Mouse (Mus musculus): Measurements from ENCODE around the gene Rufy4. TPM values are rescaled to one million over a fixed set of nuclear protein-coding genes. Genes with fewer than 3 reads are reported as not detected.

Gene Rufy4
- total RNA-seq (2023), result not detected

DNA sequence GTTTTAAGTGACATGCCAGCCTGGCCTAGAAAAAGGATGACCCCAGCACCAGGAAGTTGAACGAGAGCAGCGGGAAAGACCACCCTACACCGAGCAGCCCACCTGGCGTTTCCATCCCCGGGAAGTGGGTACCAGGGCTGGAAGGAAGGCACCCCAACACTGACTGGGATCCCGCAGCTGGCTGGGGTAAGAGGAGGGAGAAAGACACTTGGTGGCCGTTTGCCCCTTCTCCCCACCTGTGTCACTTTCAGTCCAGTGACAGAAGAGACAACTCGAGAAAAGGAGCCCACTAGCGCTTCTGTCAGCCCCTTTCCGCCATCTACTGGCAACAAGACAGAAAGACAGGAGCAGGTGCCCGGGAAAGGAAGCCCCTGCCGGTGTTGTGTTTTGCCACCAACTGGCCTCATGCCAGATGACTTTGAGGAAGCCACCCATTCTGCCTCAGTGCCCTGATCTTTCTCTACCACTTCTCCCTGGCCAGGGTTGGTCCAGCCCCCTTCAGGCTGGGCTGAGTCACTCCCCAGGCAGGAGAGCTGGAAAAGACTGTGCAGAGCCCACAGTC is at the start of gene Rufy4:
Rufy4 (plus strand) TSS at position 551 of the 562 bp plus-strand sequence.

DNA sequence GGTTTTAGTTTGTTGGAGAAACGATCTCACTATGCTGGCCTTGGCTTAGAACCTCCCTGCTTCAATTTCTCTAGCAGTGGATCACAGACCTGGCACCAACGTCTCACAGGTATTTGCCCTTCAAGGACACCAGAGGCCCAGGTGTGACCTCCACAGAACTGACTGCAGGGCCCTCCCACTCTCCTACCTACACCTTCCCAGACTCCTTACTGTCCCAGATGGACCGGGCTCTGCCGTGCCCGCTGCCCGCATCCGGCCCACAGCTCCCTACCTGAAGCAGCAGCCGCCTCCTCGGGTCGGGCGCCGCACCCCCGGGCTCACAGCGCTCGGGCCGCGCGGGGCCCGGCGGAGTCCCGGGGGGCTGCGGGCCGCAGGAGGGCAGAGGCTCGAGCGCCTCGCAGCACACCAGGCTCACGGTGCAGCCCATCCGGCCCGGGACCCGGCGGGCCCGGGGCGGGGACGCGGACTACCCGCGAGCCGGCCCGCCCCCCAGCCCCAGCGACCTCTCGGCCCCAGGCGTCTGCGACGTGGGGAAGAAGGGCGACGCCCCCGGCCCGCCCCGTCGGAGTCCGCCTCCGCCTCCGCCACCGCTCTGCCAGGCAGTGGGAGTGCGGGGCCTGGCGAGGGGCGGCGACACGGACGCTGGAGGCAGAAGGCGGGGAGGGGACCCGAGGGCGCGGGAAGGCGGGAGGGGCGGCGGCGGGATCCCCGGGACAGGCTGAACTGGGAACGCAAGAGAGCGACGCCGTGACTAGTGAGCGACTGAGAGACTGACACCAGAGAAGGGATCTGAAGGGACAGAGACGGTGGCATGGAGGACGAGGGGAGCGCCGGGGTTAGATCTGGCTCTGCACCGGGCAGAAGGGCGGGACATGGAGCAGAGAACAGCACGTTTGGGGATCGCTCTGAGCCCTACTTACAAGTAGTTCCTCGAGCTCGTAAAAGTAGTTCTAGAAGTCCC is 1.0 kb upstream of the Rufy4 start, which contains the start of gene Tns1:
Tns1 (minus strand) TSS at position 429 of the 961 bp plus-strand sequence.

DNA sequence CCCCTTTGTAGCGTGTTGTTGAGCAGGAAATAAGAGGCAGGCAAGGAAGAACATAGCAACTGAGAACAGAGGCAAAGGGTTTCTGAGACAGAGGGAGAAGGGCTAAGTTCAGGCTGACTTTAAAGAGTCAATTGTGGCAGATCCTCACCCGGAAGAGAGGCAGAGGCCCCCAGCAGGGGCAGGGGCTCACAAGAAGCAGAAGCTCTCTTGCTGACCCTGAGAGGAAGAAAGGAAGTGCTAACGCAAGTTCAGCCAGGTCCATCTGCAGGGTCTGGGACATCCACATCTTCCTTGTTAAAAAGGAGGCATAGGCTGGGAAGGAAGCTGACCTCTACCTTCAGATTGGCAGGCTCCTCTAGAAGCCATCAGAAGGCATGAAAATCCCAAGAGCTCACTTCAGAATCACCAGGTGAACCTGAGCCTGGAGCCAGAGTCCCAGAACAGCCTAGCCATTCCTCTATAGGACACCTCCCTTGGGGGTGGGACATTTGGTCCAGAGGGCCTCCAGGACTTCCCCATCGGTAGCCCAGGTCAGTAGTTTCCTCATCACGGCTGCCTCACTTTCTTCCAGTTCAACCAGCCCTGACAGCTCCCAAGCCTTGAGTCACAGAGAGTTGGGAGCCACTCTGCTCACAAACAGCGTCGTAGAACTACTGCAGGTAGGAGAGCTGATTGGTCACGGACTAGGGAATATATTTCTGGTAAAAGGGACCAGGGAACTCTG is 28.3 kb downstream of the Rufy4 start, which contains the start of gene Cxcr2:
Cxcr2 (plus strand) TSS at position 529 of the 724 bp plus-strand sequence.

DNA sequence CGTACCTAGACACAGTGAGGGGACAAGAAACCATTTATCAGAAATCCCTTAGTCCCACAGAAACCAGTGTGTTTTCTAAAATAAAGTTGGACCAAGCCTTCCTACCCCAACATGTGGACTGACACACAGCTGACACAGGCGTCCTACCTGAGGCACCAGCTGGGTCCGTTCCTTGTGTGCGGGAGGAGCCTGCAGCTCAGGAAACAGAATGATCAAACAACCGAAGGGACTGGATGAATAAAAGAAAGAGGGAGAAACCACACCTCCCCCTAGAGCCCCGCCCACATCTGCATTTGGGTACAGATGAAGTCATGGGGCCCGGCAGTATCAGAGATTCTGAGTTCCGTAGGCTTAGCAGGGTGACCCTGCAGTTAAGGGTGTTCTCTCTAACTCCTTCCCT is 69.1 kb downstream of the Rufy4 start, which contains the start of gene Cxcr1:
Cxcr1 (minus strand) TSS at position 187 of the 400 bp plus-strand sequence.

Other genes with a start within 250 kb of the Rufy4 start
- gene Tns1, start 1.1 kb upstream of the Rufy4 start, total RNA-seq (2023), result 1 to 10 TPM; 3.3 to 8.2 TPM
- under 1 TPM in 1 of 2 experiments, not detected in 1; 0.30 TPM for gene Cxcr2, start 28.4 kb downstream of the Rufy4 start, total RNA-seq (2023)
- gene Cxcr1, start 69.1 kb downstream of the Rufy4 start, total RNA-seq (2023), result not detected
- gene Arpc2, start 110.5 kb downstream of the Rufy4 start, total RNA-seq (2023), result 100 to 1,000 TPM; 427 to 429 TPM
- gene Gpbar1, start 153.0 kb downstream of the Rufy4 start, total RNA-seq (2023), result 1 to 10 TPM; 2.1 to 2.3 TPM
- gene Aamp, start 159.2 kb downstream of the Rufy4 start, total RNA-seq (2023), result 100 to 1,000 TPM; 120 to 124 TPM
- gene Pnkd, start 159.4 kb downstream of the Rufy4 start, total RNA-seq (2023), result 10 to 100 TPM; 20.0 to 23.6 TPM
- gene Tmbim1, start 180.1 kb downstream of the Rufy4 start, total RNA-seq (2023), result 1 to 10 TPM; 3.4 to 3.6 TPM
- gene Catip, start 236.6 kb downstream of the Rufy4 start, total RNA-seq (2023), result not detected
- gene Slc11a1, start 249.7 kb downstream of the Rufy4 start, total RNA-seq (2023), result 1 to 10 TPM in 1 of 2 experiments, under 1 TPM in 1; 0.24 to 3.8 TPM

Measured in B cell, adult 67 days (primary cell).